Mouse (Mus musculus): Measurements from ENCODE around the gene March7. TPM values are rescaled to one million over a fixed set of nuclear protein-coding genes. Genes with fewer than 3 reads are reported as not detected.
A peak's percentile ranks its signal among the peaks of the same experiment; 100 is the strongest.

Gene March7
- polyA plus RNA-seq, 1 experiment, result 124 TPM

- no peak for TF ChIP-seq CTCF (IDR thresholded peaks at IDR 0.05; ENCODE audit: borderline replicate concordance, insufficient read depth, low read length)
- no peak for TF ChIP-seq POLR2A (IDR thresholded peaks at IDR 0.05; ENCODE audit: low read depth, low read length)
- H3K4me3 ChIP-seq (ENCODE audit: insufficient read depth, low read length), result no peak overlapping the region
- H3K4me1 ChIP-seq (ENCODE audit: control insufficient read depth, insufficient read depth, low read length), result no peaks in the 10 kb centered on the region
- H3K27ac ChIP-seq (ENCODE audit: insufficient read depth, low read length), result no peak overlapping the region
Measured at GRCm38 (mm10) chr2:60176087-60176486, 33.6 kb upstream of the March7 start.

GRCm38 (mm10) chr2:60177490-60177889 is 32.2 kb upstream of the March7 start:
- TF ChIP-seq CTCF (IDR thresholded peaks at IDR 0.05; ENCODE audit: borderline replicate concordance, insufficient read depth, low read length) (no peak), POLR2A (IDR thresholded peaks at IDR 0.05; ENCODE audit: low read depth, low read length) (no peak)
- H3K4me1 ChIP-seq (ENCODE audit: control insufficient read depth, insufficient read depth, low read length), result no peaks in the 10 kb centered on the region
- no peak overlapping the region for H3K4me3 ChIP-seq (ENCODE audit: insufficient read depth, low read length)
- H3K27ac ChIP-seq (ENCODE audit: insufficient read depth, low read length), result no peak overlapping the region

GRCm38 (mm10) chr2:60181696-60182095 is 28.0 kb upstream of the March7 start:
- TF ChIP-seq CTCF (IDR thresholded peaks at IDR 0.05; ENCODE audit: borderline replicate concordance, insufficient read depth, low read length), result no peak
- no peak for TF ChIP-seq POLR2A (IDR thresholded peaks at IDR 0.05; ENCODE audit: low read depth, low read length)

GRCm38 (mm10) chr2:60196841-60197240 is 12.8 kb upstream of the March7 start:
- no peak overlapping the region for H3K4me3 ChIP-seq (ENCODE audit: insufficient read depth, low read length)
- H3K4me1 ChIP-seq (ENCODE audit: control insufficient read depth, insufficient read depth, low read length), result no peaks in the 10 kb centered on the region
- TF ChIP-seq CTCF (IDR thresholded peaks at IDR 0.05; ENCODE audit: borderline replicate concordance, insufficient read depth, low read length) (no peak), POLR2A (IDR thresholded peaks at IDR 0.05; ENCODE audit: low read depth, low read length) (no peak)
- H3K27ac ChIP-seq (ENCODE audit: insufficient read depth, low read length), result no peak overlapping the region

More at GRCm38 (mm10) chr2:60181696-60182095, 28.0 kb upstream of the March7 start:
- H3K27ac ChIP-seq (ENCODE audit: insufficient read depth, low read length), result no peak overlapping the region
- H3K4me3 ChIP-seq (ENCODE audit: insufficient read depth, low read length), result no peak overlapping the region
- no peaks in the 10 kb centered on the region for H3K4me1 ChIP-seq (ENCODE audit: control insufficient read depth, insufficient read depth, low read length)

DNA sequence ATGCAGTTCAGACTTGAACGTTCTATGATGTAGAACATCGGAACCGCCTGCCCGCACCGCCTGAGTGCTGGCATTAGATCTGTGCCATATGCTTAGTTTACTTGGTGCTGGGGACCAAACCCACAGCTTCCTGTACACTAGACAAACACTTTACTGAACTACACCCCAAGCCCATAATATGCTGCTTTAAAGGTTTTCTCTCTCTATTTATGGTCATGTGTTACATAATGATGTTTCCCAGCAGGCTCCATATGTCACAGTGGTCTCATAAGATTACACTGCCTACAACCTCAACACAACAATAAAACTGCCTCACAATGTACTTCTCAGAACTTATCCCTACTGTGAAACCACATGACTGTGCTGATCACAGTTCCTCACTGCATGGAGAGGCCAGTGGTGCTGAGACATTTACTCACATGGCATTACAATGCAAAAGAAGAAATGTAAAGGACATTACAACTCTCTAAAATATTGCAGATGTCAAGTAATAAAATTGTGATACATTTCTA is 9.6 kb upstream of the March7 start:
- H3K4me3 ChIP-seq (ENCODE audit: insufficient read depth, low read length), result no peak overlapping the region
- no peak overlapping the region for H3K27ac ChIP-seq (ENCODE audit: insufficient read depth, low read length)
- no peak for TF ChIP-seq CTCF (IDR thresholded peaks at IDR 0.05; ENCODE audit: borderline replicate concordance, insufficient read depth, low read length)
- no peak for TF ChIP-seq POLR2A (IDR thresholded peaks at IDR 0.05; ENCODE audit: low read depth, low read length)
- no peaks in the 10 kb centered on the region for H3K4me1 ChIP-seq (ENCODE audit: control insufficient read depth, insufficient read depth, low read length)

DNA sequence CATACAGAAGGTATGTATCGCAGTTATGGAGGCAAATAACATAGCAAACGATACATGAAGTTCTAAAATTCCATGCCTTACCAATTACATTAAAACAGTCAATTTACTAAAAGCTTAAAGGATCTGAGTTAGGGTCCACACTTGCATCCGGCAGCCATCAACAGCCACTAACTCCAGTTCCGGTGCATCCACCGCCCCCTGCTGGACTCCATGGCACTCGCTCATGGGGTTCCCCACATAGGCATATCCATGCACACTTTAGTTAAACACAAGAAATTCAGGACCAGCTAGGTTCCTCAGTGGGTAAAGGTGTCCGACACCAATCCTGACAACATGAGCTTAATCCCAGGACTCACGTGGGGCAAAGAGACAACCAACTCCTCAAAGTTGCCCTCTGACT is 9.0 kb upstream of the March7 start:
- TF ChIP-seq CTCF (IDR thresholded peaks at IDR 0.05; ENCODE audit: borderline replicate concordance, insufficient read depth, low read length) (peak; percentile 51; the same call in 1 of the 2 replicates), POLR2A (IDR thresholded peaks at IDR 0.05; ENCODE audit: low read depth, low read length) (no peak)
- no peak overlapping the region for H3K27ac ChIP-seq (ENCODE audit: insufficient read depth, low read length)
- no peaks in the 10 kb centered on the region for H3K4me1 ChIP-seq (ENCODE audit: control insufficient read depth, insufficient read depth, low read length)
- H3K4me3 ChIP-seq (ENCODE audit: insufficient read depth, low read length), result no peak overlapping the region

DNA sequence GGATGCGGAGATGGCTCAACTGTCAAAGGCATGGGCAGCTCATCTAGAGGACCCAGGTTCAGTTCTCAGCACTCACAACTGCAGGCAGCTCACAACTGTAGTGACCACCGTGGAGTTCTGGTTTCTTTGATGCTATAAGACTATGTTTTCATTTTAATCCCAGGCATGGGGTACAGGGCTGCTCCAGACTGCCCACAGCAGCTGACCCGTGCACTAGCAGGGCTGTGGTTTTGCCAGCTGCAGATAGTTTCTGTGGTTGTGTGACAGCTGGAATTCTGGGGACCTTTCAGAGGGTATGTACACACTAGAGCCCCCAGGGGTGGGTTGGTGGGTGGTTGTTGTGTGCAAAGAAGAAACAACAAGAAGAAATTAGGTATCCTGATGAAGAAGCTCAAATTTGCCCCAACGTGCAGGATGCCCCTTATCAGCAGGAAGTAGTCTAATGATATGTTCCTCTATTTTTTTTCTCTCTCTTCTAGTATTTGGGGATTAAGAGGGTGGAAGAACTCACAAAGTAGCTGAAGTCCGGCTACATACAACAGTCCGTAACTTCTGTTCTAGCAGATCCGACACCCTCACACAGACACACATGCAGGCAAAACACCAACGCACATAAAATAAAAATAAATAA is 6.7 kb upstream of the March7 start:
- Histone ChIP-seq H3K27ac (ENCODE audit: insufficient read depth, low read length) (no peak overlapping the region), H3K4me1 (ENCODE audit: control insufficient read depth, insufficient read depth, low read length) (no peaks in the 10 kb centered on the region), H3K4me3 (ENCODE audit: insufficient read depth, low read length) (no peak overlapping the region)
- TF ChIP-seq CTCF (IDR thresholded peaks at IDR 0.05; ENCODE audit: borderline replicate concordance, insufficient read depth, low read length), result no peak
- TF ChIP-seq POLR2A (IDR thresholded peaks at IDR 0.05; ENCODE audit: low read depth, low read length), result no peak

GRCm38 (mm10) chr2:60203733-60204132 is 6.0 kb upstream of the March7 start:
- no peak overlapping the region for H3K4me3 ChIP-seq (ENCODE audit: insufficient read depth, low read length)
- no peaks in the 10 kb centered on the region for H3K4me1 ChIP-seq (ENCODE audit: control insufficient read depth, insufficient read depth, low read length)
- TF ChIP-seq CTCF (IDR thresholded peaks at IDR 0.05; ENCODE audit: borderline replicate concordance, insufficient read depth, low read length), result no peak
- H3K27ac ChIP-seq (ENCODE audit: insufficient read depth, low read length), result no peak overlapping the region

DNA sequence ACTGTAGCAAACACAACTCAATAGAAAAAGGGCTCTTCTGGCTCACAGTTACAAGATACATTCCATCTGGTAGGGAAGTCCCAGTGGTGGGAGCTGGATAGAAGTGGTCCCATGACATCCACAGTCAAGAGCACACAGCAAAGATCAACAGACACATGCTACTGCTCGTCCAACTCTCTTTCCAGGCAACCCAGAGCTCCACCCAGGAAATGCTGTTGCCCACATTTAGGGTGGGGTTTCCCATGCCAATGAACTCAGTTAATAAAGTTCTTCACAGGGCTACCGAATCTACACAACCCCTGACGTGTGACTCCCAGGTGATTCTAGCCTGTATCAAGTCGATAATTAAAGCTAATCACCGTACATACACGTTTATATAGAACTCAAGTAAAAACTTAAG is 5.5 kb upstream of the March7 start:
- no peak for TF ChIP-seq CTCF (IDR thresholded peaks at IDR 0.05; ENCODE audit: borderline replicate concordance, insufficient read depth, low read length)
- no peak for TF ChIP-seq POLR2A (IDR thresholded peaks at IDR 0.05; ENCODE audit: low read depth, low read length)
- no peak overlapping the region for H3K4me3 ChIP-seq (ENCODE audit: insufficient read depth, low read length)
- H3K4me1 ChIP-seq (ENCODE audit: control insufficient read depth, insufficient read depth, low read length), result no peaks in the 10 kb centered on the region
- no peak overlapping the region for H3K27ac ChIP-seq (ENCODE audit: insufficient read depth, low read length)

DNA sequence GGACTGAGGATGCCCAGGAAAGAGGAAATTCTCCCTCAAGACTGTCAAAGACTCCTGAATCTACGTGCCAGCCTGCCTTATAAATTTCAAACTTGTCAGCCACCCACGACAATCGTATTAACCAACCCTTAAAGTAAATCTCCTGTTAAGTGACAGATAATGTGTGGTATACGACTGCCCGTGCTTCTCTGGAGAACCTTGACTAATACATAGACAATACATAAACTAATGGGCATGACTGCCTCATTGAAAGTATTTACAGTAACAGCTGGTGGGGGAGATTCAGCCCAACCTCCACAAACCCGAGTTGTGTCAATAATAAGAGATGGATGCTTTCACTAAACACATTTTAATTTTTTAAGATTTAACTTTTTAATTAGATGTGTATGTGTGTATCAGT is 3.9 kb upstream of the March7 start:
- H3K4me1 ChIP-seq (ENCODE audit: control insufficient read depth, insufficient read depth, low read length), result no peaks in the 10 kb centered on the region
- H3K4me3 ChIP-seq (ENCODE audit: insufficient read depth, low read length), result no peak overlapping the region
- TF ChIP-seq CTCF (IDR thresholded peaks at IDR 0.05; ENCODE audit: borderline replicate concordance, insufficient read depth, low read length) (no peak), POLR2A (IDR thresholded peaks at IDR 0.05; ENCODE audit: low read depth, low read length) (no peak)
- no peak overlapping the region for H3K27ac ChIP-seq (ENCODE audit: insufficient read depth, low read length)
